Mouse (Mus musculus) layer of hippocampus, postnatal 25 days (tissue): Measurements from ENCODE around the gene Plxna2. TPM values are rescaled to one million over a fixed set of nuclear protein-coding genes. Genes with fewer than 3 reads are reported as not detected.

Source experiments
- DNase-seq, 2 experiments: peaks; one replicate each; pipeline ENCODE4 v3.0.0; 2022; ENCODE audit warnings: mixed read lengths in 2 of 2, low spot score in 1 of 2; ENCODE audit errors: extremely low spot score in 1 of 2
- total RNA-seq, 2 experiments: library from RNA; stranded (reverse); gene quantifications; 2 replicates each; pipeline ENCODE4 v1.2.3; 2021

The Plxna2 gene
- total RNA-seq, 2 experiments from 2014 or later, result 65.2 to 77.2 TPM

- no peak for DNase-seq
Observed at GRCm38 (mm10) chr1:194658459-194659160, 40.6 kb downstream of the Plxna2 start.

DNA sequence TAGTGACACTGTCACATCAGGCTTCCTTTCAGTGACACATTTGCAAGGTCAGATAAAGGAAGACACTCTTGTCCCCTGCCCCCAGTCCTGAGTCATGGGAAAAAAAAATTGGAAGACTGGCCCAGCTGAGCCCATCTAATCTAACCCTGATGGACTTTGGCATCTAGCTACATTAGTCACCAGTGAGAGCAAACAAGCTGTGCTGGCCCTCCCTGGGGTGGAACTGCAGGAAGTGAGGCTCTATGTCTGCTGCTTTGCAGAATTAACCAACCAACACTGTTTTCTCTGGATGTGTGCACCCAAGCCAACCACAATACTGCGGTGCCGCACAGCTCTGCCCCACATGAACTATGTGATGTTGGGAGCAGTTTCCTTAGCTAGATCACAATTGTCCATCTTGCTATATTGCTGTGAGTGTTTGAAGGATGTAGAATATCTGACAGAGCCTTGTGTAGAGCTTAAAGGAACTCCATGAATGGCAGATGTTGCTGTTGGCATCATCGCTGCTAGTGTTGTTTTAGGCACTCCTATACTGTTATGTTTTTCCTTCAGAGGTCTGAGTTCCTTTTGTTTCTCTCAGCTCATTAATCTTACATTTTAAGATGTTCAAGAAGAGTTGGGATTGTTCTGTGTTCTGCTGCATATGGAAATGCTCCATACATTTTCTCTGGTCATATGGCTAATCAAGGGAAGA, 42.6 kb downstream of the Plxna2 start:
- DNase-seq, result no peak

- DNase-seq, result no peak
Observed at GRCm38 (mm10) chr1:194663021-194663420, 45.0 kb downstream of the Plxna2 start.

DNA sequence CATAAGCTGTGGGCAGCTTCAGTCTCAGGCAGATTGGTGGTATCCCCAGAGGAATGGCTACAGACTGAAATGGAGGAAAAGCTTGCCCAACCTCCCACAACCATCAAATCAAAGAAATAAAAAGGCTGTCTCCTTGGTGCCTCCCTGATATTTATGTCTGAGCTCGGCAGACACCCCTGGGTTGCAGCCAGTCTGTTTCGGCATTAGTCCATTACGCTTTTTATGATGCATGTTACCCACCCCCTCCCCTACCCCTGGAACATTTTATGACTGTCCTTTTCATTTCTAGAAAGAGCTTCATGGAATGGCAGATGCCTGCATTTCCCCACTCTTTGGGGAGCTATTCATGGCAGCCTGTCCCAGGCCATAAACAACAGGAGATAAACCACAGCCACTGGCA, 47.7 kb downstream of the Plxna2 start:
- DNase-seq, result no peak

DNA sequence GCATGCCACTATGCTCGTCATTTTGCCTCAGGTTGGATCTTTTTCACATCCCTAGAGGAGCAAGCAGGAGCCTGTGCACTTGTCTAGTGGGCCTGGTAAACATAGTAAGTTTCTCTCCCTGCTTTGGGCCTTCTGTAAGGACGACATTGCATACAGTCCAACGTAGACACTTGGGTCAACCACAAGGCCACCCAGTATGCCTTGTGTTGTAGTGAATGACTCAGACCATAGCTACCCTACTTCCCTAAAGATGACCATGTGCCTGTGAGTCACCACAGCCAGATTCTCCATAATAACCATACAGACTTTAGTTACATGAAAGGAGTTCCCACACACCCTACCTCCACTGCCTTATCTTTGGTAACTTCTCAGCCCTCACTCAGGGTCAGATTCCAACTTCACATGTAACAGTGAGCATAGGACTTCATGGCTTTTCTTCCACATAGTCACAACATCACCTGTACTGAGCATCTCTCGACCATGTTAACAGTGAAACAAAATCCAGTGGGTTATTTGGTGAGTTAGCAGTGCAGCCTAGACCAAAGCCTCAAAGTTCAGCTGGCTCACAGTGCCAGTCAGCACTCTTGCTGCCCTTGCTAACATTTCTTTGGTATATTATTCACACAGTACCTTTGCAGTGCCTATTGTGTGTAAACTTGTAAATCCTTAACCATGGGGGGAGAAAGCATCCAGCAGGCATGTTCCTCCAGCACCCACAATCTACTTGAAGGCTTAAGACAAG, 53.9 kb downstream of the Plxna2 start:
- no peak for DNase-seq

GRCm38 (mm10) chr1:194672525-194672894, 54.5 kb downstream of the Plxna2 start:
- DNase-seq, result no peak

- DNase-seq, result no peak
Observed at GRCm38 (mm10) chr1:194673229-194673628, 55.2 kb downstream of the Plxna2 start.

DNA sequence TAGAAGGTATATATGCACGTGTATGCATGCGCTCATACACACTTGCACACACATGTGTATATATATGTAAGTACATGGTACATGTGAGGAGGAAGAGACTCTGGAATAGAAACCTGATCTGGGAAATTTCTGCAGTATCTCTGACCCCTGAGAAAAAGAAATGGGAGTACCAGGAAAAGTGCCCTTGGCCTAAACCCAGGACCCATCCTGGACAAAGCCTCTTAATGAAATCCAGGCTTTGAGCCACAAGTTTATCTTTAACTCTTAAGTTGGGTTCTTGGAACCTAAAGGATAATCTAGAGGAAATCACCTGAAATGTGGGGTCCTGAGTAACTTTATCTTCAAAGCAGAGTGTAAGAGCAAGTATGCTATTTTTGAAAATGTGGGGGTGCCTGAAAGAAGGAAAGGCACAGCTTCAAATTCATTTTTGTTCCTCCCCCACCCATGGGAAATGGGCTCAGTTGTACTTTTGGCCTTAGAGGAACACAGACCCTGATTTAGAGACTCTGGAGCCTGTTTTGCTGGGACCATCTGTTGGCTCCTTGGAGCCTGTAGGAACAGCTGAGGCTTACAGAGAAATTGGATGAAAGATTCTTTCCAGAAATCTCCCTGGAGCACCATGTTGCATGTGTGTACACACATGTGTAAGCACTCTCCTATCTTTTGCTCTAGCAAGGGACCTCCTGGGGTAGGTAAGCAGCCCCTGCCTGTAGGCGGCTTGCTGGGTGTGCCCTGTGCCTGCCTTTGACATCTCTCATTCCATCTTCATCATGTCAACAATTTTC, 57.3 kb downstream of the Plxna2 start:
- no peak for DNase-seq

- DNase-seq, result no peak
Observed at GRCm38 (mm10) chr1:194675891-194676200, 57.8 kb downstream of the Plxna2 start.

- no peak for DNase-seq
Observed at GRCm38 (mm10) chr1:194677878-194678277, 59.9 kb downstream of the Plxna2 start.

DNA sequence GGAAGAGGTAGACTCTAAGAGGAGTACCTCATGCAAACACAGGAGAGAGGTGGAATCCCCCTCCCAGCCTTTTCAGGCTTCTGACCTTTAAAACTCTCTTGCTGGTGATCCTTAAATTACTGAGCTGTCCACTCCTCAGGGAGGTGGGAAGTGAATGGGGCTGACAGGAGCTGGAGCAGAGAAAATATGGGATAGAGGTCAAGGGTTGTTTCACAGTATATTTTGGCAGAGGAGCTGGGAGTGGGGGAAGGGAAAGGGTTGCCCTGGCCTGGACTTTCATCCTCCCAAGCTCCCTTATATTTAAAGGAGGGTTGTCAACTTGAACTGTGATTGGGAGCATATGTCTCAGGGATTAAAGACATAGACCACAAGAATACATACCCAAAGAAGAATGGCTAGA, 61.1 kb downstream of the Plxna2 start:
- DNase-seq, result no peak

GRCm38 (mm10) chr1:194680136-194680535, 62.1 kb downstream of the Plxna2 start:
- no peak for DNase-seq

DNA sequence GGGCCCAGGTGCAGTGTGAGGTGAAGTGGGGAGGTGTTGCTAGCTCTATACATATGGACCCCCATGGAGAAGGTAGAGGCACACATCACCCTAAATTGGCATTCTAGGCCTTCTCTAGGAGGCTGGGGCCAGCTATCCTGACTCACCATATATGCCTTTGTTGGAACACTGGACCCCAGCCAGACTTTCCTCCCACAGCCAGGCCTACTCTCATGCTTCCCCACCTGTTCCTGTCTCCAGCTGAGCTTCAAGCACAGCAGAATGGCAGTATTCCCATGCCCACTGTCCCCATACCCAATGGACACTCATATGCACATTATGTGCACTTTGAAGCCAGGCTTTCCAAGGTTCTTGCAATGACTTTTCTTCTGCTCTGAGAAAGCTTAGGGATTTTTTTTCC, 64.0 kb downstream of the Plxna2 start:
- DNase-seq, result peak; percentile 45 to 68

GRCm38 (mm10) chr1:194683132-194683531, 65.1 kb downstream of the Plxna2 start:
- DNase-seq, result no peak

GRCm38 (mm10) chr1:194685896-194686295, 67.9 kb downstream of the Plxna2 start:
- DNase-seq, result no peak

DNA sequence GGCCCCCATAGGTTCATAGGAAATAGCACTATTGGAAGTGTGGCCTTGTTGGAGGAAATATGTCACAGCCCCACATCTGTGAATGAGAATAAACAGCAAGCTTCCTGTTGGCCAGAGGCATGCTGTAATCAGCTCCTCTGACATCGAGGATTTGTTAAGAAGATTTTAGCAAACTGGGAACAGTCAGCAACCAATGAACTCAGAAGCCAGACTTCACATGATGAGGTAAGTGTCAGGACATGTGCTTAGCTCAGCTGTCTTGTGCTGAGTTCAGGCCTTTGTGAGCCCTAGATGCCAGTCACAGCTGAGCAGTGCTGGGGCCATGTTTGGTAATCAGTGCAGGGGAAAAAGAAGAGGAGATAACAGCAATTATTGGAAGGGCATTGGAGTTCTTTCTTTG, 69.7 kb downstream of the Plxna2 start:
- DNase-seq, result no peak

DNA sequence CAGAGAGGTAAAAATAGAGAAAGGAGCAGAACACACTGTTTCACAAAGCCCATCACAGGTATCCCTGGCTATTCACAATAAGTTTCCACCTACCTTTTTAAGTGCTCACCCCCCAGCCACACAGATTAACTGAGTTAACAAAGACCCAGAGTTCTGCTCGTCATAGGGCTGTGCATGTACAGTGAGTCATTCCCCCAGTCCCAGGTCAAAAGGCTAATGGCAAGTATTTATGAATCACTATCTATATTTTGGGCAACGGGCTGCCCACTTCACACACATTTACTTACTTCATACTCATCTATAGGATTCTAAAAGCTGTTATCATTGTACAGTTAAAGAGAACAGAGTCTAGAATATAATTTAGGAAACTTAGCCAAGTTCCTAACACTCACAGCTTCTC, 70.1 kb downstream of the Plxna2 start:
- DNase-seq, result no peak

DNA sequence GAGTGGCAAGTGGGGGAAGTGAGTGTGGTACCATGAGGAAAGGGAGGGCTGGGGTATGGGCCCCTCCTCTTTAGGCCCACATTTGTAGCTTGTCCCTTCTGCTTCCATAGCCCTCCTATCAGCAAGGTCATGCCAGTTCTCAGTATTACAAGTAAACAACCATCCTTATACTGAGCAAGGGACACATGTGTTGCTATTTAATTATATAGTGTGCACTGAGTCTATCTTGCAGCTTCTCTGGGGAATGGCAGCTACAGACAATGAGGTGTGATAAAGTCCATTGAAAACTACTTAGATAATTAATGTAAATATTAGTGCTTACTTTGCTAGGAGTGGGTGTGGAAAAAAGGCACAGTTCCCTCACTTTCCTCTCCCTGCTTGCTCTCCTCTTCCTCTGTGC, 75.0 kb downstream of the Plxna2 start:
- DNase-seq, result no peak

- DNase-seq, result no peak
Observed at GRCm38 (mm10) chr1:194693488-194693887, 75.5 kb downstream of the Plxna2 start.

GRCm38 (mm10) chr1:194694805-194695204, 76.8 kb downstream of the Plxna2 start:
- no peak for DNase-seq

GRCm38 (mm10) chr1:194697439-194697838, 79.4 kb downstream of the Plxna2 start:
- DNase-seq, result no peak
